Mouse (Mus musculus): ENCODE results near the gene Adam10.

GRCm38 (mm10) chr9:70812551-70812950 is 133.8 kb downstream of the Adam10 start:
- TF ChIP-seq CTCF (IDR thresholded peaks at IDR 0.05) (no peak), EP300 (IDR thresholded peaks at IDR 0.05; ENCODE audit: insufficient read depth, low read depth, low read length) (no peak), POLR2A (IDR thresholded peaks at IDR 0.05; ENCODE audit: insufficient read depth, low read depth, low read length) (no peak)

Measured in heart, adult 2 months (tissue).